Comparison of ENCODE assay signal across 18 mouse cellular contexts in genomic region chr1:163958036-163958435, GRCm38 (mm10). TPM values are rescaled to one million over a fixed set of nuclear protein-coding genes. Genes with fewer than 3 reads are reported as not detected.
DNase-seq lines count a peak whose midpoint lies in the region; ATAC-seq lines count a peak whose summit lies in the region.
"Had no signal": no experiment of that assay in that cellular context is flagged by ENCODE, and none has a peak within 500 bp of the region (broad histone marks: within the 10 kb centered on the region; RNA-seq: fewer than 3 reads in every experiment).

No protein-coding gene starts in this region.

- intact Hi-C loops in left cerebral cortex, postnatal 14 days (cut with DNase I): no loop called here
- intact Hi-C loops in left cerebral cortex, postnatal 36 days (cut with DNase I): no loop called here

- no peak for DNase-seq in frontal cortex, postnatal 10 days (ENCODE audit: low spot score in 2 of 2)
- peak; percentile 27 to 61 for DNase-seq in left cerebral cortex, postnatal 14 days (ENCODE audit: low spot score in 2 of 2)
- no peak for DNase-seq in left cerebral cortex, postnatal 36 days (ENCODE audit: low spot score in 2 of 2)
- peak; percentile 23 to 59 for DNase-seq in right cerebral cortex, postnatal 10 days (ENCODE audit: low spot score in 2 of 2)
- no peak for DNase-seq in right cerebral cortex, postnatal 4 days
- DNase-seq in telencephalon, adult 2 months (ENCODE audit: low read depth, low spot score): peak; percentile 45
- no peak for DNase-seq in thymus, postnatal 36 days
- DNase-seq: adrenal gland, adult 2 months; adrenal gland, postnatal 10 days; adrenal gland, postnatal 25 days; cerebellum, adult 11-12 months; cerebellum, adult 2 months; cerebellum, adult 9-10 months; cerebellum, postnatal 10 days; cerebellum, postnatal 25 days had no signal

- ATAC-seq in frontal cortex, adult (ENCODE audit: low TSS enrichment): peak; percentile 93
- ATAC-seq: forebrain, embryonic 14.5 days; forebrain, embryonic 16.5 days had no signal

RNA-seq across cellular contexts. Expression of gene Scyl3, which starts 29.1 kb away (rescaled TPM):
- total RNA-seq in left cerebral cortex, postnatal 14 days (2021): 10 to 100 TPM; 20.9 to 25.0 TPM
- total RNA-seq in left cerebral cortex, postnatal 36 days (2021): 10 to 100 TPM; 22.1 to 26.6 TPM

RNA-seq across cellular contexts. Expression of gene BC055324, which starts 36.6 kb away (rescaled TPM):
- total RNA-seq in left cerebral cortex, postnatal 14 days (2021): 1 to 10 TPM; 1.2 to 1.4 TPM
- total RNA-seq in left cerebral cortex, postnatal 36 days (2021): 1 to 10 TPM in 1 of 2 experiments, under 1 TPM in 1; 0.96 to 1.2 TPM

RNA-seq across cellular contexts. Expression of gene Mettl18, which starts 36.7 kb away (rescaled TPM):
- total RNA-seq in left cerebral cortex, postnatal 14 days (2021): 1 to 10 TPM; 4.5 to 4.9 TPM
- 1 to 10 TPM; 5.0 to 5.3 TPM for total RNA-seq in left cerebral cortex, postnatal 36 days (2021)

Comparison
In these comparisons a context has a peak if more than half of its experiments do, and no peak if none do; other contexts are left out.
1. DNase-seq: peak in left cerebral cortex, postnatal 14 days (2 of 2), right cerebral cortex, postnatal 10 days (2 of 2) and telencephalon, adult 2 months (single experiment); none in frontal cortex, postnatal 10 days (0 of 2), left cerebral cortex, postnatal 36 days (0 of 2), right cerebral cortex, postnatal 4 days (single experiment) and thymus, postnatal 36 days (0 of 2).